Mouse (Mus musculus): ENCODE data around the gene Dus2. TPM values are rescaled to one million over a fixed set of nuclear protein-coding genes. Genes with fewer than 3 reads are reported as not detected.

Gene Dus2
- polyA plus RNA-seq, 1 experiment from 2014 or later: 27.3 TPM

DNA sequence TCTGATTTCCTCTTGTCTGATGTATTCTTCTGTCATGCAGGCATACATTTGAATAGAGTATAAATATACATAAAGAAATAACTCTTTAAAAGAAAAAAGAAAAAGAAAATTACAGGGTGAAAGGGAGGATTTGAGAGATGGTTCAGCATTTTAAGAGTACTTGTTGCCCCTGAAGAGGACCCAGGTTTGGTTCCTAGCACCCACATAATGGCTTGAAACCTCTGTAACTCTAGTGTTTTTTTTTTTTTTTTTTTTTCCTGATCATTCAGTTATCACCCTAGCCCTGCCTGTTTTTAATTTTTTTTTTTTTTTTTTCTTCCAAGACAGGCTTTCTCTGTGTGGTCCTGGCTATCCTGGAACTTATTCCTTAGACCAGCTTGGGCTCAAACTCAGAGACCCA lies 81.0 kb downstream of the Dus2 start:
- Histone ChIP-seq H3K36me3 (no peaks in the 10 kb centered on the region), H3K4me3 (no peak overlapping the region), H3K9me3 (no peaks in the 10 kb centered on the region; the same call in 1 of the 2 replicates), H3K27me3 (no peaks in the 10 kb centered on the region), H3K27ac (no peak overlapping the region), H3K9ac (no peak overlapping the region), H3K4me1 (no peaks in the 10 kb centered on the region), H3K4me2 (replicated peaks) (no peak overlapping the region)
- no peak for ATAC-seq (ENCODE audit: low FRiP score, low read depth)

DNA sequence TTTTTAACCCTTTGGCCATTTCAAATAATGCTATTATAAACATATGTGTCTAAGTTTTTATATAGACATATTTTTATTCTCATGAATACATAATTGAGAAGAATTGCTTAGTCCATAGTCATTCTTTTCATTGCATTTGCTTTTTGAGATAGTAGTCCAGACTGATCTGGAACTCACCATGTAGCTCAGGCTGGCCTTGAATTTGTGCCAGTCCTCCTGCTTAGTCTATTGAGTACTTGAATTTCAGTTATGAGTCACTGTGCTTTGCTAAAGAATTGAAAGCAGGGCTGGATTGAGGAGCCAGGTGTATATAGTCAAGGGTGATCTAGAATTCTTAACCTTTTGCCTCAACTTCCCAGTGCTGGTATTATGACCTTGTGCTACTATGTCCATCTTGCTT lies 83.1 kb downstream of the Dus2 start:
- no peaks in the 10 kb centered on the region for H3K4me1 ChIP-seq
- no peak overlapping the region for H3K9ac ChIP-seq
- ATAC-seq (ENCODE audit: low FRiP score, low read depth): no peak
- peaks cover 8% of the 10 kb centered on the region for H3K36me3 ChIP-seq
- H3K4me3 ChIP-seq: no peak overlapping the region
- H3K9me3 ChIP-seq: no peaks in the 10 kb centered on the region; the same call in 1 of the 2 replicates
- no peak overlapping the region for H3K4me2 ChIP-seq (replicated peaks)
- no peaks in the 10 kb centered on the region for H3K27me3 ChIP-seq
- no peak overlapping the region for H3K27ac ChIP-seq

GRCm38 (mm10) chr8:106074659-106075058 lies 83.5 kb downstream of the Dus2 start:
- no peak overlapping the region for H3K4me3 ChIP-seq
- no peak for ATAC-seq (ENCODE audit: low FRiP score, low read depth)
- H3K27me3 ChIP-seq: no peaks in the 10 kb centered on the region
- no peaks in the 10 kb centered on the region for H3K4me1 ChIP-seq
- no peak overlapping the region for H3K9ac ChIP-seq
- H3K36me3 ChIP-seq: peaks cover 12% of the 10 kb centered on the region
- H3K27ac ChIP-seq: no peak overlapping the region
- no peaks in the 10 kb centered on the region; the same call in 1 of the 2 replicates for H3K9me3 ChIP-seq
- 92% methylated on average over 1 of the region's 1 CpGs for WGBS
- H3K4me2 ChIP-seq (replicated peaks): no peak overlapping the region

DNA sequence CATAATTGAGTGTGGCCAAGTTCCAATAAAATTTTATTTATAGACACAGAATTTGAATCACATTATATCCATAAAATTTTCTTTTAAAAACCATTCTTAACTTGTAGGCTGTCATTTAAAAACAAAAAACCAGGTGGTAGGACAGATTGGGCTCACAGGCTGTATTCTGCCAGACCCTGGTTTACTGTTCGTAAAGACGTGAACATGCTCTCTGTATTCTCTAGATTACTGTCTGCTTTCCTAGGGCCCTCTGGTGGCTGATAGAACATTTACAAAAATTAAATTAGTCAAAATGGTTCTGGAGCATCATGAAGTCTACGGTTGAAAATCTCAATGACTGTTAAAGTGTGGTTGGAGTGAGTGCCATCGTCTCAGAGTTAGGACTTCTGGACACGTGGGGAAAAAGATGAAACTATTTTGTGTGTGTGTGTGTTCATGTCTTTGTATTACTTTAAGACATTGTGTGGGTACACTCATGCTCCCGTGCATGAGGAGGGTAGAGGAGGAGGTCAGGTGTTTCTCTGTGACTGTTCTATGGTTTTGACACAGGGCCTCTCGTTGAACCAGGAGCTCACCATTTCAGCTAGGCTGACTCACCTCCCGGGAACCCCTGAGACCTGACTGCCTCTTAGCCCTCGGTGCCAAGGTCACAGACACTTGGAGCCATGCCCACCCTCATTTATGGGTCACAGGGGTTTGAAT lies 84.2 kb downstream of the Dus2 start:
- H3K9me3 ChIP-seq: no peaks in the 10 kb centered on the region; the same call in 1 of the 2 replicates
- no peak for ATAC-seq (ENCODE audit: low FRiP score, low read depth)
- peaks cover 12% of the 10 kb centered on the region for H3K36me3 ChIP-seq
- H3K9ac ChIP-seq: no peak overlapping the region
- 81% methylated on average over 9 of the region's 9 CpGs for WGBS
- H3K4me2 ChIP-seq (replicated peaks): no peak overlapping the region
- H3K27me3 ChIP-seq: no peaks in the 10 kb centered on the region
- no peak overlapping the region for H3K27ac ChIP-seq
- H3K4me1 ChIP-seq: no peaks in the 10 kb centered on the region
- no peak overlapping the region for H3K4me3 ChIP-seq

- no peak overlapping the region for H3K27ac ChIP-seq
- no peak overlapping the region for H3K4me2 ChIP-seq (replicated peaks)
- no peaks in the 10 kb centered on the region; the same call in 1 of the 2 replicates for H3K9me3 ChIP-seq
- H3K9ac ChIP-seq: no peak overlapping the region
- H3K27me3 ChIP-seq: no peaks in the 10 kb centered on the region
- H3K4me3 ChIP-seq: no peak overlapping the region
- no peak for ATAC-seq (ENCODE audit: low FRiP score, low read depth)
- peaks cover 16% of the 10 kb centered on the region for H3K36me3 ChIP-seq
- H3K4me1 ChIP-seq: no peaks in the 10 kb centered on the region
- 93% methylated on average over 5 of the region's 5 CpGs for WGBS
Observed at GRCm38 (mm10) chr8:106075863-106076174, 84.7 kb downstream of the Dus2 start.

DNA sequence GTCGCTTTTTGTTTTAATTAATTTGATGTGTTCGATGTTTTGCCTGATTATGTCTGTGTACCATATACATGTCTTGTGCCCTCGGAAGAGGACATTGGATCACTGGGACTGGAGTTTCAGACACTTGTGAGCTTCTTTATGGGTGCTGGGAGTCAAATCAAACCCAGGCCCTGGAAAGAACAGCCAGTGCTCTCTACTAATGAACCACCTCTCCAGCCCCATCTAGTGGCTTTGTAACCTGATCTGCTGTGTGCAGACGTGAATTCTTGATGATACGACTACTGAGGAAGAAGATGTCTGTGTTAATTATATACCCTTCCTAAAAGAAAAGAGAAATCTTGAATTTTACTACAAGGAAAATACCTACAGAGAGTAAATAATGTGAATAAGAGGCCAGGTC lies 85.5 kb downstream of the Dus2 start:
- WGBS: 72% methylated on average over 5 of the region's 5 CpGs
- ATAC-seq (ENCODE audit: low FRiP score, low read depth): no peak
- no peaks in the 10 kb centered on the region for H3K4me1 ChIP-seq
- no peak overlapping the region for H3K27ac ChIP-seq
- H3K9ac ChIP-seq: no peak overlapping the region
- peaks cover 21% of the 10 kb centered on the region for H3K36me3 ChIP-seq
- no peak overlapping the region for H3K4me2 ChIP-seq (replicated peaks)
- no peaks in the 10 kb centered on the region; the same call in 1 of the 2 replicates for H3K9me3 ChIP-seq
- H3K27me3 ChIP-seq: no peaks in the 10 kb centered on the region
- no peak overlapping the region for H3K4me3 ChIP-seq

DNA sequence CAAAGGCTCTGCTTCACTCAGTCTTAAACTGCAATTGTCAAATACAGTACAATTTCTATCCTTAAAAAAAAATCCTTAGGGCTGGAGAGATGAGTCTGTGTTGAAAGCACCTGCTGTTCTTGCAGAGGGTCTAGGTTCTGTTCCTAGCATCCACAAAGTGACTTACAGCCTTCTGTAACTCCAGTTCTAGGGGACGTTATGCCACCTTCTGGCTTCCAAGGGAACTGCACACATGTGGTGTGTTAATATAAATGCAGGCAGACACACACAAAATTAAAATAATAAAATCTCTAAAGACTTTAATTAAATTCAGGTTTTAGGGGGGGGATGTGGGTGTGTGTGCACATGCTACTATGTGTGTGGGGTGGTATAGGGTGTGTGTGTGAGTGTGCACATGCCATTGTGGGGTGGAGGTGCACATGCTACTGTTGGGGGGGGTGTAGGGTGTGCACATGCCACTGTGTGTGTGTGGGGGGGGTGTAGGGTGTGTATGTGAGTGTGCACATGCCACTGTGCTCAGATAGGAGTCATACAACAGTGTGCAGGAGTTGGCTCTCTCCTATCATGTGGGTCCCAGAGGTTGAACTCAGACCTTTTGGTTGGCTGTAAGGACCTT lies 86.4 kb downstream of the Dus2 start:
- H3K27ac ChIP-seq: no peak overlapping the region
- 93% methylated on average over 1 of the region's 1 CpGs for WGBS
- no peaks in the 10 kb centered on the region; the same call in 1 of the 2 replicates for H3K9me3 ChIP-seq
- H3K4me3 ChIP-seq: no peak overlapping the region
- no peaks in the 10 kb centered on the region for H3K4me1 ChIP-seq
- H3K36me3 ChIP-seq: peaks cover 27% of the 10 kb centered on the region
- H3K27me3 ChIP-seq: no peaks in the 10 kb centered on the region
- ATAC-seq (ENCODE audit: low FRiP score, low read depth): no peak
- no peak overlapping the region for H3K4me2 ChIP-seq (replicated peaks)
- no peak overlapping the region for H3K9ac ChIP-seq

DNA sequence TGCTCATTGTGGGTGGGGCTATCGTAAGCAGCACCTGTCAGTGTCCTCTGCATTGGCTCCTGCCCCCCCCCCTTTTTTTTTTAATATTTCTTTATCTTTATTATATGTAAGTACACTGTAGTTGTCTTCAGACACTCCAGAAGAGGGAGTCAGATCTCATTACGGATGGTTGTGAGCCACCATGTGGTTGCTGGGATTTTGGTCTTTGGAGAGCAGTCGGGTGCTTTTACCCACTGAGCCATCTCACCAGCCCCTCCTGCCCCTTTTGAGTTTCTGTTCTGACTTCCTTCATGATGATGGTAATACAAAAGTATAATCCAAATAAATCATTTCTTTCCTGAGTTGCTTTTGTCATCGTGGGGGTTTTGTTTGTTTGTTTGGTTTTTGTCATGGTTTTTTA lies 111.2 kb downstream of the Dus2 start:
- no peak overlapping the region for H3K4me3 ChIP-seq
- 91% methylated on average over 4 of the region's 4 CpGs for WGBS
- H3K4me1 ChIP-seq: no peaks in the 10 kb centered on the region
- no peak for ATAC-seq (ENCODE audit: low FRiP score, low read depth)
- no peak overlapping the region for H3K27ac ChIP-seq
- H3K9me3 ChIP-seq: no peaks in the 10 kb centered on the region
- H3K36me3 ChIP-seq: peaks cover 49% of the 10 kb centered on the region
- H3K27me3 ChIP-seq: no peaks in the 10 kb centered on the region
- no peak overlapping the region for H3K4me2 ChIP-seq (replicated peaks)
- no peak overlapping the region for H3K9ac ChIP-seq

Small RNA genes within 50 kb of the gene (microRNA-seq; reads per million reads assigned to microRNA genes)
- gene Mir7074: not detected

Other genes with a start within 250 kb of the Dus2 start
- 27.4 and 28.4 TPM in 2 replicates for gene Gfod2, start 232.7 kb upstream of the Dus2 start, polyA plus RNA-seq (2015; fragmentation: Nextera tagmentation; extraction: Ambion mirVana)
- 15.1 and 16.2 TPM in 2 replicates for gene Ranbp10, start 164.0 kb upstream of the Dus2 start, polyA plus RNA-seq (2015; fragmentation: Nextera tagmentation; extraction: Ambion mirVana)
- gene Tsnaxip1, start 163.6 kb upstream of the Dus2 start, polyA plus RNA-seq (2015; fragmentation: Nextera tagmentation; extraction: Ambion mirVana): 0.20 and 0.27 TPM in 2 replicates
- 52.1 and 54.6 TPM in 2 replicates for gene Cenpt, start 138.1 kb upstream of the Dus2 start, polyA plus RNA-seq (2015; fragmentation: Nextera tagmentation; extraction: Ambion mirVana)
- 79.0 and 83.0 TPM in 2 replicates for gene Thap11, start 136.2 kb upstream of the Dus2 start, polyA plus RNA-seq (2015; fragmentation: Nextera tagmentation; extraction: Ambion mirVana)
- gene Nutf2, start 130.8 kb upstream of the Dus2 start, polyA plus RNA-seq (2015; fragmentation: Nextera tagmentation; extraction: Ambion mirVana): 253 and 274 TPM in 2 replicates
- gene Edc4, start 110.5 kb upstream of the Dus2 start, polyA plus RNA-seq (2015; fragmentation: Nextera tagmentation; extraction: Ambion mirVana): 54.6 and 61.5 TPM in 2 replicates
- gene Nrn1l, start 97.8 kb upstream of the Dus2 start, polyA plus RNA-seq (2015; fragmentation: Nextera tagmentation; extraction: Ambion mirVana): 0.60 TPM in 1 of 2 replicates, not detected in the other
- gene Pskh1, start 90.9 kb upstream of the Dus2 start, polyA plus RNA-seq (2015; fragmentation: Nextera tagmentation; extraction: Ambion mirVana): 45.9 and 46.2 TPM in 2 replicates
- 1.4 and 1.7 TPM in 2 replicates for gene Ctrl, start 57.5 kb upstream of the Dus2 start, polyA plus RNA-seq (2015; fragmentation: Nextera tagmentation; extraction: Ambion mirVana)
- gene Psmb10, start 52.9 kb upstream of the Dus2 start, polyA plus RNA-seq (2015; fragmentation: Nextera tagmentation; extraction: Ambion mirVana): 29.2 and 32.0 TPM in 2 replicates
- gene Lcat, start 48.0 kb upstream of the Dus2 start, polyA plus RNA-seq (2015; fragmentation: Nextera tagmentation; extraction: Ambion mirVana): 2.8 TPM in 2 replicates
- 48.8 and 56.3 TPM in 2 replicates for gene Slc12a4, start 25.2 kb upstream of the Dus2 start, polyA plus RNA-seq (2015; fragmentation: Nextera tagmentation; extraction: Ambion mirVana)
- not detected in 2 replicates for gene Dpep3, start 11.9 kb upstream of the Dus2 start, polyA plus RNA-seq (2015; fragmentation: Nextera tagmentation; extraction: Ambion mirVana)
- not detected in 2 replicates for gene Dpep2nb, start 14.6 kb downstream of the Dus2 start, polyA plus RNA-seq (2015; fragmentation: Nextera tagmentation; extraction: Ambion mirVana)
- gene Ddx28, start 20.5 kb downstream of the Dus2 start, polyA plus RNA-seq (2015; fragmentation: Nextera tagmentation; extraction: Ambion mirVana): 19.7 and 20.1 TPM in 2 replicates
- 9.1 and 9.4 TPM in 2 replicates for gene Nfatc3, start 67.5 kb downstream of the Dus2 start, polyA plus RNA-seq (2015; fragmentation: Nextera tagmentation; extraction: Ambion mirVana)
- gene Esrp2, start 145.6 kb downstream of the Dus2 start, polyA plus RNA-seq (2015; fragmentation: Nextera tagmentation; extraction: Ambion mirVana): 11.5 and 13.8 TPM in 2 replicates
- 19.6 and 20.5 TPM in 2 replicates for gene Pla2g15, start 159.1 kb downstream of the Dus2 start, polyA plus RNA-seq (2015; fragmentation: Nextera tagmentation; extraction: Ambion mirVana)
- 59.0 and 68.9 TPM in 2 replicates for gene Slc7a6, start 177.5 kb downstream of the Dus2 start, polyA plus RNA-seq (2015; fragmentation: Nextera tagmentation; extraction: Ambion mirVana)
- 41.8 and 44.7 TPM in 2 replicates for gene Slc7a6os, start 219.6 kb downstream of the Dus2 start, polyA plus RNA-seq (2015; fragmentation: Nextera tagmentation; extraction: Ambion mirVana)
- 46.2 and 51.8 TPM in 2 replicates for gene Prmt7, start 219.6 kb downstream of the Dus2 start, polyA plus RNA-seq (2015; fragmentation: Nextera tagmentation; extraction: Ambion mirVana)